Mouse (Mus musculus): Measurements from ENCODE around the gene Rgs7bp. TPM values are rescaled to one million over a fixed set of nuclear protein-coding genes. Genes with fewer than 3 reads are reported as not detected.

Rgs7bp gene
- 6.0 and 6.5 TPM in 2 replicates for polyA plus RNA-seq (2015; fragmentation: Nextera tagmentation; extraction: Ambion mirVana)

DNA sequence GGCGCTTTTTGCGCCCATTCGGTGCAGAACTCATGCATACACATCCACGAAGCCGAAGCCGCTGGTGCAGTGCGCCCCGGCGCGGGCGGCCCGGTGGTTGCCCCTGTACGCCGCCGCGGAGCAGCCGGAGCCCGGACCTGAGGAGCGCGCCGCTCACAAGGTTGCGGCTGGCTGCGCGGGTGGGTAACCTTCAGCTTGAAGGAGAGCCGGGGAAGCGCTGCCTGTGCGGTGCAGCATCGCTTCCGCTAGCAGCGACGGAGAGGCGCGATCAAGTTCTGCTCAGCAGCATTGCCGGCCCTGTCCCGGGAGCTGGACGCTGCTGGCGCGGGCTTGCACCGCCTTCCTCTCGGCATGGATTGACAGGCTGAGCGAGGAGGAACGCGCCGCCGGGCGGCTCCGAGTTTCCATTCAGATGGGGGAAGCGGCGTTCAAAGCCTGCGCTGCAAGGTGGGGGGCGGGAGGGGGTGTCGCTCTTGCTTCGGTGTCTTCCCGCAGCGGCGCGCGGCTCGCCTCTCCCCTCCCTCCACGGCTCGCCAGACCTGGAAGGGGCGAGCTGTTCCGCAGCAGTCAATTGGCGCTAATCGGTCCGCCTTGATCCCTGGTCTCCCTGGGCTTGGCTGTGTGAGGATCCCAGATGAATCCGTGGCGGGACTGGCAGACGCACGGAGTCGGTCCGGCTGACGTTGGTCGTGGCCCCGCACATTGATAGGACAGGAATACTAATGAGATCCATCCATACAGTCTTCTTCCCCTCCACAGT is at the start of gene Rgs7bp:
TSS of gene Rgs7bp (minus strand) at position 750 of the 760 bp plus-strand sequence.

GRCm38 (mm10) chr13:105081862-105082261 is 27.1 kb upstream of the Rgs7bp start, which contains the start of gene 4933425L06Rik:
4933425L06Rik (plus strand) TSS chr13:105082122.

Other genes starting within 250 kb of the Rgs7bp start
- 14.9 and 19.4 TPM in 2 replicates for gene Cwc27, start 237.8 kb downstream of the Rgs7bp start, polyA plus RNA-seq (2015; fragmentation: Nextera tagmentation; extraction: Ambion mirVana)
- gene Shisal2b, start 191.0 kb downstream of the Rgs7bp start, polyA plus RNA-seq (2015; fragmentation: Nextera tagmentation; extraction: Ambion mirVana), result not detected in 2 replicates
- gene 4933425L06Rik, start 27.2 kb upstream of the Rgs7bp start, polyA plus RNA-seq (2015; fragmentation: Nextera tagmentation; extraction: Ambion mirVana), result not detected in 2 replicates
- 1.2 and 1.3 TPM in 2 replicates for gene Rnf180, start 239.9 kb upstream of the Rgs7bp start, polyA plus RNA-seq (2015; fragmentation: Nextera tagmentation; extraction: Ambion mirVana)

All from urinary bladder, postnatal 0 days (tissue).